Mouse (Mus musculus): ENCODE results near the gene Ubap2l.

Ubap2l gene

DNA sequence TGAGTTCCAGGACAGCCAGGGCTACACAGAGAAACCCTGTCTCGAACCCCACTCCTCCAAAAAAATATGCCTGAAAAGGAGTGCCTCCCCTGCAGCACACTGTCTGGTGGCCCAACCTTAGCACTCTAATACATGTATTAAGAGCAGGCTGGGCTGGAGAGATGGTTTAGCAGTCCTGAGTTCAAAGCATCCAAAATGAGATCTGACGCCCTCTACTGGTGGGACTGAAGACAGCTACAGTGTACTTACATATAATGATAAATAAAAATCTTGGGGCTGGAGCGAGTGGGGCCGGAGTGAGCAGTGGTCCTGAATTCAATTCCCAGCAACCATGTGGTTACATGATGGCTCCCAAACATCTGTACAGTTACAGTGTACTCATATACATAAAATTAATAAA, 85.5 kb downstream of the Ubap2l start:
- peak; percentile 80 for DNase-seq (ENCODE audit: low read depth)

DNA sequence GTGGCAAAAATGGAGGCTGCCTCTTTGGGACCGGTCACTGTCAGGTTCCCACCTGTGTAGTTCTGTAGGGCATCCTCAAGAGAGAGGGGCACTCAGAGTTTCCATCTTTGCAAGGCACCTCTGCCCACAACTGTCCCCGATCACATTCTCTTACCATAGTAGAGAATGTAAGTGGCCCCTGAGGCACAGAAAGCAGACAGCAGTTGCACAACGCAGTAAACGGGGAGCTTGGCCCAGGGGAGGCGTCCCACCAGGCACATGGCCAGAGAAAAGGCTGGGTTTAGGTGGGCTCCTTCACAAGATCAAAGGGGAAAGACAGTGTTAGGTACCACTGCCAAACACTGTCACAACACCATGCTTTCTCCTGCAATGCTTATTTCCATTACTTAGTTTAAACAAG, 86.5 kb downstream of the Ubap2l start:
- DNase-seq (ENCODE audit: low read depth): no peak

DNA sequence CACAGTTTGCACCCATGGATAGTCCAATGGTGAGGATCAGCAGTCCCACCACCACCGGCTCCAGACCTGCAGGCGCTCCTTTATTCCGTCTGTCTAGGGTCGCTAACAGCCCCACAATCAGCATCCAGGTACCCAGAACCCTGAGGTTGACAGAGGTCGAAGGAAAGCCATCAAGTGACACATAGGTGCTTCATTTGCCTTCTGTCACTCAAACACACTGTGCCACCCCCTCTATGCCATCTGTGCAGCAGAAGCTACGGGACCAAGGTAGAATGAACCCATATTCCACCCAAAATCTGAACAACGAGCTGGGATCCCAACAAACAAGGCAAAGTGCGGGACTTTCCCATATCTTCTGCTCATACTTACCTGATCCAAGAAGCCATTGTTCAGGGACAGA, 86.9 kb downstream of the Ubap2l start:
- DNase-seq (ENCODE audit: low read depth): no peak

DNA sequence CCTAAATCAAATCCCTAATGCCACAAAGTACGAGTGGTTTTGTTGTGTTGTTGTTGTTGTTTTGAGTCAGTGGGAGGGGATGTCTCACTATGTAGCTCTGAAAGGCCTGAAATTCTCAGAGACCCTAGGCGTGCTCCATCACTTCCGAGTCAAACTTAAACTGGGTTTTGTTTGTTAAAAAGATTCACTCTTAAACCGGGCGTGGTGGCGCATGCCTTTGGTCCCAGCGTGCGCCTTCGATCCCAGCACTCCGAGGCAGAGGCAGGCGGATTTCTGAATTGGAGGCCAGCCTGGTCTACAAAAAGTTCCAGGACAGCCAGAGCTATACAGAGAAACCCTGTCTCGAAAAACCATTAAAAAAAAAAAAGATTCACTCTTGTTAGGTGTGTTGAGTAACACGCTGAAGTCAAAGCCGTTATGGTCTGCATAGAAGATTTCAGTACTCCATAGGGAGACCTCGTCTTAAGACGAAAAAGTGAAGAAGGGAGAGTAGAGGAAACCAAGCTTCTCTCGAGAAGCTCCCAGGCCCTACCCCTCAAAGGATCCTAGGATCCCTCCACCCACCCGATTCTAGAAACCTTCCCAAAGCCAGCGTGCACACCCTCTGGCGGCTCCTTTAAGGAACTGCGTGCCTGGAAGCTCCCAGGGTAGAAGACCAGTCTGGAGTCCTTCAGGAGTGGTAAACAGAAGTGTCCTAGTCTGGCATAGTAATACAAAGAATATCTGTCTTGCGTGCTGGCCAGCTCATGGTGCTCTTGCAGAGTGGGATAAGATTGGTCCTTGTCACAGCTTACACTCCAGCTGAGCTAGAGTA, 88.3 kb downstream of the Ubap2l start:
- peak; percentile 74 for DNase-seq (ENCODE audit: low read depth)

DNA sequence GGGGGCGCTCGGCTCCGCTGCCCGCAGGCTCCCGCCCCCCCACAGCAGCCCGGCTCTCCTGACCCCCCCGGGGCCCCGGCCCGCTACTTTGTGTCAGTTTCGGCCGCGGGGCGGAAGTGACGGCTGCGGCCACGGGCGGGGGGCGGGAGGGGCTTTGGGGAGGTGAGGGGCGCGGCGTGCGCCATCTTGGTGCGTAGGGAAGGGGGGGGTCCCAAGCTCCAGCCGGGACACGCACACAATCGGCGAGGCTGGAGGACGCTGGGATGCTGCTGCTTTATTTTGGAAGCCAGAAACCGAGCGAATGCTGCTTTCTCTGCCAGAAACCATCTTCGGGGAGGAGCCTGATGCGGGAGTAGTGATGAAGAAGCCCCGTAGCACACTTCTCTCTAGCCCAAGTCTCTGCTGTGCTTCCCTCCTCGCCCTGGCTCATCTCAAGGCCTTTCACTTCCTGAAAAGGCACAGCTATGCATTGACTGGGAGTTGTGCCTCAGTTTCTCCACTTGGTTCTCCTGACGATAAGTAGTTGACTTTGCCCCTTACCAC, 89.1 kb downstream of the Ubap2l start, which contains the start of gene Atp8b2:
TSS of gene Atp8b2 (minus strand) at position 288 of the 543 bp plus-strand sequence.
- peak; percentile 75 for DNase-seq (ENCODE audit: low read depth)

DNA sequence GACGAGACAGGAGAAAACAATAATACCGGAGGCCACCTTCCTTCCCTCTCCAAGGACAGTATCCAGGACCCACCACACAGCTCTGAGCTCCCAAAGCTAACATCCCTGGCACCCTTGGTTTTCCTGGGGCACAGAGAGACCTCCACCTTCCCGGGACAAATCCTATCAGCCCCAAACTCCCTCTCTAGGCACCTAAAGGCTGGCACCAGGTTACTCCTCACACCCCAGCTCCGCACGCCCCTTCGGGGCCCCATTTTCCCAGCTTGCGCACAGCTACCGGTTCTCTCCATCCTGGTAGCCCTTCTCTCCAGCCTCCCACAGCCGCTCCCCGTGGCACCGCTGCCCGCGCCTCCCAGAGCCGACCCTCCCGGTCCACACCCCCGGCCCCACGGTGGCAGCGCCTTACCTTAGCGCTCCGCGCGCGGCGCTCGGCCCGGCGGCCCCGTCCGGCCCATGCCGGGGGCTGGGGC, 89.6 kb downstream of the Ubap2l start:
- DNase-seq (ENCODE audit: low read depth): no peak

DNA sequence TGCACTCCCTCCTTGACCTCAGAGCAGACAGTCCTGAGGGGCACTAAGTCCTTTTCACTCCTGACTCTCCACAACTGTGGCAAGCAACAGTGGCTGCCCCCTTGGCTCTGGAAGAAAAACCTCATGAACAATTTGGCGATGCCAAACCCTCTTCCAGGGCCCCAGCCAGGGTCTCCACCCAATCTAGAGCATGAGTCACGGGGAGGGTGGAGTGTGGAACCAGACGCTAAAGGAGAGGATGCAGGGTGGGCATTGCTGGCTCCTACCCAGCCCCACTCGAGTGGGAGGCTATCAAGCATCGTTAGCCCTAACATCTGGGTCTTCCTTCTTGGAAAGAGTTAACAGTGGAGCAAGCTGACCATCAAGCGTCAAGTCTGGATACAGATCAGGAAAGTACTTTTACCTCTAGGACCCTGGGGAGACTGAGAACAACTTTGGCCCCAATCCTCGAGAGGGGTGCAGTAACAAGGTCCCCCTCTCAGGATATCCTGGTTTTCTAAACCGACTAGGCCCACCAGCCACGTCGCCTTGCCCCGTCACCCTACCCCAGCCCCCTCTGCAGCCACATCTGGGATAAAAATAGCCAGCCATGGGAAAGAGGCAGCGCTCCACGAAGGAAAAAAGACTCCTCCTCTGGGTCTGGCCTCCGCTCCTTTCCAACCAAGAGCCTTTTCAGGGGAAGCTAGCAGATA, 90.2 kb downstream of the Ubap2l start:
- DNase-seq (ENCODE audit: low read depth): no peak

DNA sequence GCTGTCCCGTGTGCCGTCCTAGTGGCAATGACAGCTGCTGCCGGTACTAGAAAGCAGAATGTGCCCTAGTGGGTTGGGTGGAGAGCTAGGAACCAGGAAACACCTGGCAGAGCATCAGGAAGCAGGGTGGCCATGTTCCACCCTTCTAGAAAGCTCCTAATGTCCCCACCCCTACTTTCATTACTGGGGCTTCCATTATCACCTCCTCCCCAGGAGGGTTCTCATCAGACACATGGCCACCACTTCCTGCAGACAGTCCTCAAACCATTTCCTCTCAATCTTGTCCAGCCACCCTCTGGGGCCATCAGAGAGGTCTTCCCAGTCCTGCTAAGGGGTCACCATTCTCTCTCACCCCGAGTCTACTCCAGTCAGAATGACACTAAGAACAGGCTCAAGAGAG, 91.0 kb downstream of the Ubap2l start:
- DNase-seq (ENCODE audit: low read depth): peak; percentile 42

DNA sequence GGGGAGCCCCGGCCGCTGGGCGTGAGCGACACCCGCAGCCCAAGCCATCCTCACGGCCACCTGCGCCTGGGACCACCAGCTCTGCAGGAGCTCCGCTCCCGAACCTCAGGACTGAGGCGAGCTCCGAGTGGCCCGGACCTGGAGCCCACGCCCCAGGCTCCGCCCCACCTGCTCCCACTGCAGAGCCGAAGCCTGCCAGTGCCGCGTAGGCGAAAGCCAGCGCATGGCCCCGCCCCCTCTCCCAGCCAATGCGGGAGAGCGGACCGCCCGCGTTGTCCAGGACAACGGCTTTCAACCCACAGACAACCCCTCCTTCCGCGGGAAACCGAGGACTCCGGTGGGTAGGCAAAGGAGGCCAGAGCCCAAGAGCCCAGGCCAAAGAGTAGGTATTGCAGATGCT, 92.0 kb downstream of the Ubap2l start:
- DNase-seq (ENCODE audit: low read depth): peak; percentile 92

DNA sequence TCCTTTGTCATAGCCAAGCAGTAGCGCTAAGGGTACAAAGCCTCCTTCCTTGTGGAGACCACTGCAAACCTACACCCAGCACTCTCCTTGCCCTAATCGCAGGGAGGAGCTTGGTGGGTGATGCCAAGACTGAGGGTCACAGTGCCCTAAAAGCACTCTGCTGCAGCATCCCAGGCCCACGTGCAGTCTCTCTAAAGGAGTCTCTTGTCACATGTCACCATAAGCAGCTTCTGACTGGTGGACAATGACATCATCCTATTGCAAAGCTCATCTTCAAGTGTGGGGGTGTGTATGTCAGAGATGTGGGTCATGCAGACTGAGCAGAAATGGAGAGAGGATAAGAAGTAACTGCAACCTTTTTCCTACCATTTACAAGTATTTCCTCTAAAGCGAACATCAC, 93.0 kb downstream of the Ubap2l start:
- peak; percentile 33 for DNase-seq (ENCODE audit: low read depth)

DNA sequence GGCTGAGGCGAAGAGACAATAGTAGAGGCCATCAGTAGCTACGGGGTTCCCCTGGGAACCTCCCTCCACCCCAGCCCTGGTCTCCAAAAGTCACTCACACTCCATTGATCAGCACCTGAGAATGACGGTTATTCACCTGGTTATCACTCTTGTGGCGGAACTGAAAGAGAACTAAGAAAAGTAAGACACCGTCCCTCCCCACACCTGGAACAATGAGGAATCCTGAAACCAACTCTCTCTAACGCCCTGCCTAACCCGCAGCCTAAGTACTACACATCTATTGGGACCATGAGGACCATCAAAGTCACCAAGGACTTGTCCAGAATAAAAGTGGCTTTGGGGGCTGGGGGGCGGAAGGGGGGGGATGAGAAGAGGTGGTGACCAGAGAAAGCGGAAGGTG, 94.5 kb downstream of the Ubap2l start:
- DNase-seq (ENCODE audit: low read depth): no peak

DNA sequence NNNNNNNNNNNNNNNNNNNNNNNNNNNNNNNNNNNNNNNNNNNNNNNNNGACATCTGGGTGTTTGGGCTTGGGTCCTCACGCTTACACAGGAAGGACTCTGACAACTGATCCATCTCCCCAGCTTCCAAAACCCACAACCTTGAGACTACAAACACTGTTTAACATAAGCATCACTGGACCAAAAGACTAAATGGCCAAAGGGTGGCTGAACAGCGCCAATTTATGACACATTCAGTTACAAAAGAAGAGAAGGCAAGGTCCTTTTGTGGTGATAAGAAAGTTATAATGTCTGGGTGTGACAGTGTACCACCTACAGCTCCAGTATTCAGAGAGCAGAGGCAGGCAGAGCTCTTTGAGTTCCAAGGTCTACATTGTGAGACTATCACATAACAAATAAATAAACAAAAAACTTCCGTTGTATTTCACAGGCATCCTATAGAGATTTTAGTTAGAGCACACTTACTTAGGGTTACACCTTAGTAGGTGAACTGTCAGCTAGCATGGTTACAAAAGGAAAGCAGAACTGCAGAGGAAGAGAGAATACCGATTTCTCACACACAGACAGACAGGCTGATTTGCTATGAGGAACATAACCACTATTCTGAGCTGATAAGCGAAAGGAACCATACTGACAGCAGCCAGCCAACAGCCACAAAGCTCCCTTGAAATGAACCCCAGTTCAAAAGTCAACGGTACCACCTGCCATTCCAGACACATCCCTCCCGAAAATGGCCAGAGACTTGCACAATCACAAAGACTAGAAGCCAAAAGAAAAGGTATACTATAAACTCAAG, 96.1 kb downstream of the Ubap2l start:
- no peak for DNase-seq (ENCODE audit: low read depth)

DNA sequence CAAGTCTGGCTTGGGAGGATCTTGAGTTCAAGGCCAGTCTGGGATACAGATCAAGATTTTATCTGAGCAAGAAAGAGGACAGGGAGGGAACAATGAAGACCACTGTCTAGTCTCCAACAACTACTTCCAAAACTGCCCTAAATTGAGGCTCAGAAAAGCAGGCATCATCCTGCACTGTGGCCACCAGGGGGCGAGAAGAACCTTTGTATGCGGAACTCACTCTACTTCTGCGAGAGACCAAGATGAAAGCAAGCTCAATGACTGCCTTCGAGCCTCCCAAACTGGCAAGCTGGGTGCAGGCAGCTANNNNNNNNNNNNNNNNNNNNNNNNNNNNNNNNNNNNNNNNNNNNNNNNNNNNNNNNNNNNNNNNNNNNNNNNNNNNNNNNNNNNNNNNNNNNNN, 99.0 kb downstream of the Ubap2l start:
- DNase-seq (ENCODE audit: low read depth): peak; percentile 91

Measured in naive thymus-derived CD4-positive, alpha-beta T cell, adult 2 months (primary cell).